Mouse (Mus musculus) stomach, postnatal 0 days (tissue): ENCODE data around the gene Mcf2l.

Experiments used
- CTCF ChIP-seq: IDR thresholded peaks from 2 replicates; pipeline ENCODE4 v1.5.1; 2016; ENCODE audit warnings: antibody characterized with exemption, low read depth, mild to moderate bottlenecking, moderate library complexity
- EP300 ChIP-seq: optimal IDR thresholded peaks from 2 replicates; pipeline ENCODE3; 2016; ENCODE audit warnings: antibody characterized with exemption

GRCm38 (mm10) chr8:13028482-13028881, 154.9 kb downstream of the Mcf2l start:
- TF ChIP-seq CTCF (no peak), EP300 (no peak)
